Mouse (Mus musculus) hindbrain, embryonic 14.5 days (tissue): Measurements from ENCODE around the gene Gm8300. TPM values are rescaled to one million over a fixed set of nuclear protein-coding genes. Genes with fewer than 3 reads are reported as not detected.
"Not testable (repeated sequence)": the region's sequence is repeated elsewhere in the genome, so short reads cannot be mapped to it uniquely, and the experiment has no call there.

Experiments used
- ATAC-seq: fragments of 200-750 bp; cut with Nextera tagmentation; 2 replicates; pipeline ENCODE4 v1.8.0; 2017; ENCODE audit warnings: moderate number of reproducible peaks, mild to moderate bottlenecking, moderate TSS enrichment, moderate library complexity; ENCODE audit not compliant: low FRiP score
- DNase-seq: peaks from one replicate; pipeline ENCODE4 v3.0.0-alpha.2; 2015; ENCODE audit warnings: low spot score
- H3K27ac ChIP-seq: fragments of 300-500 bp; sonication (generic); 2 replicates; pipeline ENCODE4 v1.5.1; 2014; ENCODE audit warnings: mild to moderate bottlenecking, moderate library complexity
- H3K27me3 ChIP-seq: fragments of 300-500 bp; sonication (generic); 2 replicates; pipeline ENCODE4 v1.6.1; 2014; ENCODE audit warnings: mild to moderate bottlenecking, low read length, mixed read lengths; ENCODE audit not compliant: control insufficient read depth, insufficient read depth
- H3K36me3 ChIP-seq: fragments of 300-500 bp; sonication (generic); replicated peaks from 2 replicates; pipeline ENCODE4 v1.6.1; 2014; ENCODE audit not compliant: control insufficient read depth, insufficient read depth
- H3K4me1 ChIP-seq: fragments of 300-500 bp; sonication (generic); replicated peaks from 2 replicates; pipeline ENCODE4 v1.6.1; 2014; ENCODE audit warnings: antibody characterized with exemption, low read length, mixed read lengths; ENCODE audit not compliant: control insufficient read depth, insufficient read depth
- H3K4me2 ChIP-seq: fragments of 300-500 bp; sonication (generic); replicated peaks from 2 replicates; pipeline ENCODE4 v1.6.1; 2014; ENCODE audit warnings: mild to moderate bottlenecking, moderate library complexity
- H3K4me3 ChIP-seq: fragments of 300-500 bp; sonication (generic); replicated peaks from 2 replicates; pipeline ENCODE4 v1.5.1; 2014; ENCODE audit warnings: mild to moderate bottlenecking, low read length
- H3K9ac ChIP-seq: fragments of 300-500 bp; sonication (generic); 2 replicates; pipeline ENCODE4 v1.6.1; 2014
- H3K9me3 ChIP-seq: fragments of 300-500 bp; sonication (generic); 2 replicates; pipeline ENCODE4 v1.6.1; 2016; ENCODE audit warnings: low read length; ENCODE audit not compliant: control insufficient read depth
- WGBS: fragments of 180-500 bp; shearing (Covaris S2); extraction: QIAGEN DNeasy Blood & Tissue Kit; methylation state at CpG from one replicate; pipeline ENCODE4 v1.1.7; 2014; 5-methylcytosine and 5-hydroxymethylcytosine counted together
- polyA plus RNA-seq: library from polyadenylated mRNA; unstranded; fragments of >200 nt; fragmentation: Nextera tagmentation; extraction: Ambion mirVana; gene quantifications from 2 replicates; pipeline ENCODE4 v1.2.1, GENCODE M21; 2014

Gene Gm8300
- not detected in 2 replicates for polyA plus RNA-seq

DNA sequence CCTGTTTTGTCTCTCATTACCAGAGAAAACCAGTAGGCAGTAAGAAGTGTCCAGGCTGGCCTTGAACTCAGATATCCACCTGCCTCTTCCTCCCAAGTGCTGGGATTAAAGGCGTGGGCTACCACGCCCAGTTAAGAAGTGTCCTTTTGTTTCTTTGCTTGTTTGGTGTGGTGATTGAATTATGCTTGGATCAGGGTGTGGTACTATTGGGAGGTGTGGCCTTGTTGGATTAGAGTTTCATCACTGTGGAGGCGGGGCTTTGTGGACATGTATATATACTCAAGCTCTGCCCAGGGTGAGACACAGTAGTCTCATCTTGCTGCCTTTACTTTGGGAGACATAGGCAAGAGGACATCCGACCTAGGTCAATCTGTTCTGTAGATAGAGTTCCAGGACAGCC, at the start of gene Gm8300:
Gene Gm8300 (plus strand): TSS at position 301 of the 400 bp plus-strand sequence.
- ATAC-seq, result not testable (repeated sequence)

DNA sequence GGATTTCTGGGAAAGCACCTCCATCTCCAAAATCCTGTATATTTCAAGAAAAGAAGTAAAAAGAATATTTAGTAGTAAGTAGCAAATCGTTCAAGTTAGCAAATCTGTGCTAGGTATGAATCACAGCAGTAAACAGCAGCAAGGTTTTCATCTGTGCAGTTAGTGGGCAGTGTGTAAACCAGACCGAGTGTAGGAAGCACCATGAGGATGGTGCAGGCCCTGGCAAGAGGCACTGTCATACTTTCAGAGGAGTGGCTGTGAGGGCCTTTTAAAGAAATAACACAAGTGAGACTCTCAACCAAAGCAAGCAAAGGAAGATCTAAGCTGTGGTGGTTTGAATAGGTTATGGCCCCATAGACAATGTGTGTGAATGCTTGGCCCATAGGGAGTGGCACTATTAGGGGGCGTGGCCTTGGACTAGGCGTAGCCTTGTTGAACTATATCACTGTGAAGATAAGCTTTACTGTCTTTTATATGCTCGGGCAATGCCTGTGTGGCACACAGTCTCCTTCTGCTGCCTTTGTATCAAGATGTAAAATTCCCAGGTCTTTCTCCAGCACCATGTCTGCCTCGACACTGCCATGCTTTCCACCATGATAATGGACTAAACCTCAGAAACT, 49.3 kb upstream of the Gm8300 start:
- H3K27me3 ChIP-seq, result no peaks in the 10 kb centered on the region
- no peak overlapping the region for H3K9ac ChIP-seq
- ATAC-seq, result no peak
- no peak overlapping the region for H3K27ac ChIP-seq
- H3K4me1 ChIP-seq, result no peaks in the 10 kb centered on the region
- no peak overlapping the region for H3K4me2 ChIP-seq
- 94% methylated on average over 6 of the region's 6 CpGs for WGBS
- no peak overlapping the region for H3K4me3 ChIP-seq
- DNase-seq, result no peak
- no peaks in the 10 kb centered on the region for H3K9me3 ChIP-seq
- H3K36me3 ChIP-seq, result peaks cover 72% of the 10 kb centered on the region

More for the DNA sequence above, at the start of gene Gm8300:
- H3K9me3 ChIP-seq, H3K27ac ChIP-seq, DNase-seq, H3K4me1 ChIP-seq, H3K4me2 ChIP-seq, H3K9ac ChIP-seq, H3K4me3 ChIP-seq, H3K36me3 ChIP-seq, H3K27me3 ChIP-seq: not testable (repeated sequence)
- 92% methylated on average over 4 of the region's 4 CpGs for WGBS

DNA sequence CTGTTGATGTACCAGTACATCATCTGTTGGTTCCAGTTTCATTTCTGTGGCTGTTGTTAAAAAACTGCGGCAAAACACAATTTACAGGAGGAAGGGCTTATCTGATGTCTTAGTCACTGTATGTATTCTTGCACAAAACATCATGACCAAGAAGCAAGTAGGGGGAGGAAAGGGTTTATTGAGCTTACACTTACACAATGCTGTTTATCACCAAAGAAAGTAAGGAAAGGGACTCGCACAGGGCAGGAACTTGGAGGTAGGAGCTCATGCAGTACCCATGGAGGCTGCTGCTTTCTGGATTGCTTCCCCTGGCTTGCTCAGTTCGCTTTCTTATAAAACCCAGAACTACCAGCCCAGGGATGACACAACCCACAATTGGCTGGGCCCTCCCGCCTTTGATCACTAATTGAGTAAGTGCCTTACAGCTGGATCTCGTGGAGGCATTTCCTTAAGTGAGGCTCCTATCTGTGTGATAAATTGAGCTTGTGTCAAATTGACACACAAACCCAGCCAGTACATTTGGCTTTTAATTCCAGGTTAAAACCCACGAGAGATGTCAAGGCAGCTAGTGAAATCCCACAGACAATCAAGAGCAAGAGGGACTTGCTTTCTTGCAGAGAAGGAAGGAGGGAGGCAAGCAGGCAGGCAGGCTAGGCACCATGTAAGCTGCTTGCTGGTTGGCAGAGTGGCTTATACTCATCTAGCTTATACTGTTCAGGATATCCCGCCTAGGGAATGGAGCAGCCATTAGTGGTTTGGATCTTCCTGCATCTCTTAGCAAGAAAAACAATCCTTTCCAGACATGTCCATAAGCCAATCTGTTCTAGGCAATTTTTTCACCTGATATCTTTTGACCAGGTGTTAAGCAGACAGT, 43.6 kb upstream of the Gm8300 start:
- Histone ChIP-seq H3K4me2 (peak overlapping the region; percentile 77), H3K9me3 (no peaks in the 10 kb centered on the region), H3K27me3 (no peaks in the 10 kb centered on the region), H3K4me3 (peak overlapping the region; percentile 76), H3K27ac (no peak overlapping the region), H3K36me3 (peaks cover 21% of the 10 kb centered on the region), H3K9ac (peak overlapping the region; percentile 88), H3K4me1 (peaks cover 14% of the 10 kb centered on the region)
- WGBS, result 77% methylated on average over 7 of the region's 7 CpGs
- DNase-seq, result no peak
- no peak for ATAC-seq

DNA sequence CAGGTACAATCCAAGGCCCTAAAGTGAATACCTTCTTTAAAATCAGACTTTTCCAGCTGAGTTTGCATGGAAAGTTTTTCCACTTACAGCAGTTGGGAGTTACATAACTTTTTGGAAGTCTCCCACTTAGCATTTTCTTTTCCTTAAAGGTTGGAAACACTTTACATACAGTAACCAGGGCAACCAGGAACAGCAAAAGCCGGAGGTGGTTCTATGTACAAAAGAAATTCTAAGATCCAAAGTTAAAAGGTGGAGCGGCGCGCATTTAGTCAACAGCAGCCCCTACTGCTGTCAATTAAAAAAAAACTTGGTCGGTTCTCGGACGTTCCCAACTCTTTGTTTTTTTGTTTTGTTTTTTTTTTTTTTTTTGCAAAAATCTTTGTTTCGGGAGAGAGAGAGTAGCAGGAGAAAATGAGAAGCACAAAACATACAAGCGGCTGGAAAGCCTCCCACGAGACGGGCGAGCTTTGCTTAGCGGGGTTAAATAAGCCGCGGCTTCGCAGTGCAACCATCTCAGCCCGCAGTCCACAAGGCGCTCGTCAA, 42.6 kb upstream of the Gm8300 start:
- DNase-seq, result no peak
- under 1% methylated on average over 19 of the region's 19 CpGs for WGBS
- ATAC-seq, result no peak

DNA sequence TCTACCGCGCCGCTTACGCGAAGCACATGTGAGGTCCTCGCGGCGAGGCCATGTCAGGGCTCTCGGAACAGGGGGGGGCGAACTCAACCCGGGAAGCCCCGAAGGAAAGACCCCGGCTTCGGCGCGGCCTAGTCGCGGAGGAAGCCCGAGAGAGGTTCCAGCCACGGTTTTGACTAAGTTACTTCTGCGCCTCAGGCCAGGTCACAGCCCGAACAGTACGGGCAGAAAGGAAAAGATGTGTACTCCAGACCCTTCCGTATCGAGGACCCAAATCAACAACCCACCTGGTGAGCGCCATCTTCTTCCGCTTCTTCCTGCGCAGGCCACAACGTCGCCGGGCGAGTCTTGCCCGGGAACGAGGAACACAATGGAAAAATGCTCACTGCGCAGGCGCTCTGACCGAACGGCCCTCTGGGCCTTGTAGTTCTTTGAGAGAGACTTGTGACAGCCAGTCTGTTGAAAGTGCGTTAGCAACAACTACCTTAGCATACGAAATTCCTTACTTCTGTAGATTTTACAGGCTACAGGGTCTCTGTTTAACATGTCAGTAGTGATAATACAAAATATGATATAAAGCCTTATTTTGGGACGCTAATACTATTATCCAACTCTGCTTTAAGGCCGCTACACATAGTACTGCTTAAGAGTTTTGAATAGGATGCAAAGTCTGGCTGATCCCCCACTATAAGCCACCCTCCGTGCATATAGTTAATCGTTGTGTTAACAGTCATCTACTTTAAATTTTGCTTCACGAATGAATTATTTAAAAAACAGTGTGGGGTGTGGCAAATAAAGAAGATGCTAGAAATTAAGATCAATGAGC, 41.9 kb upstream of the Gm8300 start, which contains the start of gene Snw1:
Gene Snw1 (minus strand): TSS at position 311 of the 823 bp plus-strand sequence.
- Histone ChIP-seq H3K4me2 (peak within 1 kb of the TSS; percentile 77), H3K27me3 (no peaks in the 10 kb centered on the region), H3K36me3 (peaks cover 14% of the 10 kb centered on the region), H3K4me3 (peak within 1 kb of the TSS; percentile 76), H3K9me3 (no peaks in the 10 kb centered on the region), H3K4me1 (peaks cover 14% of the 10 kb centered on the region), H3K9ac (peak within 1 kb of the TSS; percentile 88), H3K27ac (peak within 1 kb of the TSS; percentile 91)
- 3% methylated on average over 45 of the region's 45 CpGs for WGBS
- ATAC-seq, result peak; percentile 96
- DNase-seq, result peak; percentile 98

More for the DNA sequence above, 42.6 kb upstream of the Gm8300 start:
- peak overlapping the region; percentile 77 for H3K4me2 ChIP-seq
- H3K36me3 ChIP-seq, result peaks cover 21% of the 10 kb centered on the region
- no peaks in the 10 kb centered on the region for H3K27me3 ChIP-seq
- H3K9ac ChIP-seq, result peak overlapping the region; percentile 88
- H3K4me3 ChIP-seq, result peak overlapping the region; percentile 76
- peaks cover 14% of the 10 kb centered on the region for H3K4me1 ChIP-seq
- no peaks in the 10 kb centered on the region for H3K9me3 ChIP-seq
- H3K27ac ChIP-seq, result peak overlapping the region; percentile 91

DNA sequence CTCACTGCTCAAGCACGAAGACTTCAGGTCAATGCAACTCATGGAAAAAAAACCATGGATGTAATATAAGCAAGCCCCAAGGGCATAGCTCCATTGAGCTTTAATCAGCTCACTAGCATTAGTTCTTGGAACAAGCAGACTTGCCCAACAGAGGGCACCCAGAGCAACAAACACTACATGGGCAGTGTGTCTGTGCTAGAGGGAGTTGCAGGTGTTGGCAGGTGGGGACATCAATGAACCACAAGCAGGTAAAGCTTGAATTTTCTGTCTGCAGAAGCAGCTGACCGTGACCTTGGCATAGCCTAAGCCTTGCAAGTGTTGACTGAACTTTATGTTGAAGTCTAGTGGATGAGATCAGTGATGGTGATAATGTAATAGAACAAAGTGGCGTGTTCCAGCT, 39.4 kb upstream of the Gm8300 start:
- Histone ChIP-seq H3K4me2 (no peak overlapping the region), H3K27ac (no peak overlapping the region), H3K9me3 (no peaks in the 10 kb centered on the region), H3K9ac (no peak overlapping the region), H3K4me1 (peaks cover 14% of the 10 kb centered on the region), H3K27me3 (no peaks in the 10 kb centered on the region), H3K36me3 (no peaks in the 10 kb centered on the region), H3K4me3 (no peak overlapping the region)
- 84% methylated on average over 3 of the region's 3 CpGs for WGBS
- ATAC-seq, result no peak
- no peak for DNase-seq

DNA sequence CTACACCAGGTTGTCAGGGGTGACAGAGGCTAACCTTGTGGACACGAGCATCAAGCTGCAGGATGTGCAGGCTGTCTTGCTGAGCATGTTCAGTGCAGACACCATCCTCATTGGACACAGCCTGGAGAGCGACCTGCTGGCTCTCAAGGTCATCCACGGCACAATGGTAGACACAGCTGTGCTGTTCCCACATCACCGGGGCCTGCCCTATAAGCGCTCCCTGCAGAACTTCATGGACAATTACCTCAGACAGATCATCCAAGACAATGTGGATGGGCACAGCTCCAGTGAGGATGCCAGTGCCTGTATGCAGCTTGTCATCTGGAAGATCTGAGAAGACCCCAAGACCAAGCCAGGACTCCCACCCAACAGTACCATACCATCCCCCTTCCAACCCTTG, 31.6 kb upstream of the Gm8300 start:
- H3K4me3 ChIP-seq, DNase-seq, H3K27ac ChIP-seq, H3K9me3 ChIP-seq, H3K9ac ChIP-seq, H3K36me3 ChIP-seq, H3K4me1 ChIP-seq, H3K4me2 ChIP-seq, ATAC-seq, H3K27me3 ChIP-seq: not testable (repeated sequence)
- 78% methylated on average over 5 of the region's 5 CpGs for WGBS

DNA sequence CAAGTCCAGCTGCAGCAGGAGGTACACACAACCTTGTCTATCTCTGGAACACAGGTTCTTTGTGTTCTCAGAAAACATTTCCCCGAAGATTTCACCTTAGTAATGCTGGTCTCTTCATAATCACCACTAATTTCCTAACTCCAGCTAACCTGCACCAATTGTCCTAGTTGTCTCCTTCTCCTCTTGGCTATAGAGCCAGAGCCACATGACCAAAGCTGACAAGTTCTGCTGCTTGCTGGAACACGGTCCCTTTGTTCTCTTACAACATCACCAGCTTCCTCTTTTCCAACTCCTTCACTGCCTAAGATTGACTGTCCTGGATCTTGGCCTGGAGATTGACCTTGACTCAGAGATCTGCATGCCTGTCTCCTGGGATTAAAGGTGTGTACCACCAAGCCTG, 25.4 kb upstream of the Gm8300 start:
- H3K9ac ChIP-seq, H3K36me3 ChIP-seq, ATAC-seq, H3K4me2 ChIP-seq, DNase-seq, H3K4me1 ChIP-seq, H3K4me3 ChIP-seq, H3K27ac ChIP-seq, H3K9me3 ChIP-seq, H3K27me3 ChIP-seq: not testable (repeated sequence)
- 72% methylated on average over 2 of the region's 2 CpGs for WGBS
